Mouse (Mus musculus) liver, postnatal 0 days (tissue): ENCODE measurements around the gene Dchs1.

Experiments
- CTCF ChIP-seq: sonication (generic); IDR thresholded peaks from 2 replicates; pipeline ENCODE4 v1.5.1; 2016; ENCODE audit warnings: antibody characterized with exemption, low read depth
- EP300 ChIP-seq: IDR thresholded peaks from 2 replicates; pipeline ENCODE4 v1.6.1; 2016; ENCODE audit warnings: antibody characterized with exemption, low read depth, mild to moderate bottlenecking

DNA sequence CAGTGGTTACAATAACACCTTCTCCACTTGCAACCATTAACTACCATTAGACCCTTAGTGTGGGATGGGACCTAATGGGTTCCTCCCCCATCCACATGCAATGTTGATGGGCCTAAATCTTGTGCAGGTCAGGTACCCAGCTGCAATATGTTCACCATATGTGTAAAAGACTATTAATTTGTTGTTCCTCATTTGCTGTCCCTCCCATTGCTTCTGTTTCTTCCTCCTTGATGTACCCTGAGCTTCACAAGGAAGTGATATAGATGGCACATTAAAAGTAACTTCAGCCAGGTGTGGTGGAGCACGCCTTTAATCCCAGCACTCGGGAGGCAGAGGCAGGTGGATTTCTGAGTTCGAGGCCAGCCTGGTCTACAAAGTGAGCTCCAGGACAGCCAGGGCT lies 9.5 kb upstream of the Dchs1 start:
- TF ChIP-seq CTCF (no peak), EP300 (no peak)
